Mouse (Mus musculus): ENCODE results near the gene Gak. TPM values are rescaled to one million over a fixed set of nuclear protein-coding genes. Genes with fewer than 3 reads are reported as not detected.

Gene Gak
- 22.1 TPM for polyA plus RNA-seq (2014; fragmentation: Illumina TruSeq; extraction: RNeasy Lipid Tissue Mini Kit (QIAGEN cat#74804); ENCODE audit: low read depth, low replicate concordance)

DNA sequence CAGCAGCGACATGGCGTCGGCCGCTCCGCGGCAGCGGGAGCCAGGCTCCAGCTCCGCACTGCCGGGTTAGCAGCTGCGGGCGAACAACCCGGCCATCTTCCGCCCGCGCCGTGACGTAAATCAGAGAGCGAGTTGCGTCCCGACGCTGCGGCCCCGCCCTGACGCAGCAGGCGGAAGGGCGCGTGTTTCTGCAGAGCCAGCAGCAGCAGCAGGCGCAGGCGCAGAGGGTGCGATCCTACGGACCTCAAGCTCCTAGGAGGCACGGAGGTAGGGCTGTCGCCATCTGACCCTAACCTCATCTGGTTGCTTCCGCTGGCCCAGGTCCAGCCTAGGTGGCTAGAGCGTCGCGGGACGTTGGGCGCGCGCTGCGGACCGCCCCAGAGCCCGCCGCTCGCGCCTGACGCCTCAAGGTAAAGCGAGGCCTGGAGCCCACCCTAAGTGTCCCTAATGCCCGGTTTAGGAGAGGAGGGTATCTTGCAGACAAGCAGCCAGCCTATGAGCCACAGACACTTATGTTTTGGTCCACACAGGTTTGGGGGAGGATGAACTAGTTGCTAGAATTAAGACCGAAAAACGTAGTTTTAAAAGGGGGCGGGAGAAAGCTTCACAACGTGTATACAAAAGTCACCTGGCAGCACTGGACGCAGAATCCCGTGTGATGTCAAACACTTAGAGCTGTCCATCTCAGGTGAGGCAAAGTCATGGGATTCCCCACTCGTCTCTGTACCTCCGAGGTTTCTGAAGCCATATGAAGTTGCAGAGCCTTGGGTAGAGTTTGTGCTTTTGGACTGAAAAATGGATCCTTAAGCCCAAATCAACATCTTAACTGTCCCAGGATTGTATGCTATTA is at the start of gene Gak, which contains the start of gene Tmem175:
TSS of gene Gak (minus strand) at position 122 of the 850 bp plus-strand sequence.
TSS of gene Tmem175 (plus strand) at position 137 of the 850 bp plus-strand sequence.

DNA sequence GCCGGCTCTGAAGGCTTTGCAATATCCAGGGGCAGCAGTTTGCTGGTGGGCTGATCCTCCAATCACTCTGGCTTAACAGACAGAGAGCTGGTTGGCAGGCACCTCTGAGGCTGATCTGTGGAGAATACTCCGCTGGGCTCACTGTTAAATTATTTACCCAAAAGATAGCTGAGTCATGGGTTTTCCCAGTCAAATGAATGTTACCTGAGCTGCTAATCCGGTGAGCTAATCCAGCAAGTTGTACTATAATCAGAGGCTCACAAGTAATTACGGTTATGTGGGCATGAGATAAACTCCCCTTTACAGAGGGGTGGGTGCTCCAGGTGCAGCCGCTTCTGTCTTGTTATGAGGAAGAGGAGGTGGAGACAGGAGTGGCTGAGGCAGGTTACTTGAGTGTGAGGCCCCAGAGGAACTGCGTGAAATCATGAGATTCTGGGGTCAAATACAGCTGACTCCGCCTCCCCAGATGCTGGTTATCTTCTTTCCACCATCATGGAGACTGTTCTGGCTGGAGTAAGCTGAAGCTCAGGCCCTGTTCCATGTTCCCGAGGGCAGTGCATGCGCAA is 45.8 kb upstream of the Gak start, which contains the start of gene Slc26a1:
TSS of gene Slc26a1 (minus strand) at position 319 of the 566 bp plus-strand sequence.

GRCm38 (mm10) chr5:108668977-108669936 is 39.7 kb upstream of the Gak start, which contains the start of gene Dgkq:
Gene Dgkq (minus strand): TSS chr5:108669672.

GRCm38 (mm10) chr5:108659698-108660631 is 30.4 kb upstream of the Gak start, which contains the start of gene Idua:
Gene Idua (plus strand): TSS chr5:108660331.

GRCm38 (mm10) chr5:108549489-108550206 is 79.9 kb downstream of the Gak start, which contains the start of gene Cplx1:
Gene Cplx1 (minus strand): TSS chr5:108550024.

Other genes starting within 250 kb of the Gak start
- not detected for gene Pde6b, start 241.4 kb downstream of the Gak start, polyA plus RNA-seq (2014; fragmentation: Illumina TruSeq; extraction: RNeasy Lipid Tissue Mini Kit (QIAGEN cat#74804); ENCODE audit: low read depth, low replicate concordance)
- gene Atp5k, start 195.3 kb downstream of the Gak start, polyA plus RNA-seq (2014; fragmentation: Illumina TruSeq; extraction: RNeasy Lipid Tissue Mini Kit (QIAGEN cat#74804); ENCODE audit: low read depth, low replicate concordance): 3,167 TPM
- gene Mfsd7a, start 180.9 kb downstream of the Gak start, polyA plus RNA-seq (2014; fragmentation: Illumina TruSeq; extraction: RNeasy Lipid Tissue Mini Kit (QIAGEN cat#74804); ENCODE audit: low read depth, low replicate concordance): 2.4 TPM
- gene Pcgf3, start 168.5 kb downstream of the Gak start, polyA plus RNA-seq (2014; fragmentation: Illumina TruSeq; extraction: RNeasy Lipid Tissue Mini Kit (QIAGEN cat#74804); ENCODE audit: low read depth, low replicate concordance): 11.9 TPM
- gene Cplx1, start 79.7 kb downstream of the Gak start, polyA plus RNA-seq (2014; fragmentation: Illumina TruSeq; extraction: RNeasy Lipid Tissue Mini Kit (QIAGEN cat#74804); ENCODE audit: low read depth, low replicate concordance): 0.60 TPM
- 12.9 TPM for gene Tmem175, start within 50 bp of the Gak start, polyA plus RNA-seq (2014; fragmentation: Illumina TruSeq; extraction: RNeasy Lipid Tissue Mini Kit (QIAGEN cat#74804); ENCODE audit: low read depth, low replicate concordance)
- 29.6 TPM for gene Idua, start 30.6 kb upstream of the Gak start, polyA plus RNA-seq (2014; fragmentation: Illumina TruSeq; extraction: RNeasy Lipid Tissue Mini Kit (QIAGEN cat#74804); ENCODE audit: low read depth, low replicate concordance)
- 11.9 TPM for gene Dgkq, start 39.9 kb upstream of the Gak start, polyA plus RNA-seq (2014; fragmentation: Illumina TruSeq; extraction: RNeasy Lipid Tissue Mini Kit (QIAGEN cat#74804); ENCODE audit: low read depth, low replicate concordance)
- not detected for gene Slc26a1, start 45.8 kb upstream of the Gak start, polyA plus RNA-seq (2014; fragmentation: Illumina TruSeq; extraction: RNeasy Lipid Tissue Mini Kit (QIAGEN cat#74804); ENCODE audit: low read depth, low replicate concordance)
- gene Fgfrl1, start 62.6 kb upstream of the Gak start, polyA plus RNA-seq (2014; fragmentation: Illumina TruSeq; extraction: RNeasy Lipid Tissue Mini Kit (QIAGEN cat#74804); ENCODE audit: low read depth, low replicate concordance): 18.0 TPM
- gene Rnf212, start 145.2 kb upstream of the Gak start, polyA plus RNA-seq (2014; fragmentation: Illumina TruSeq; extraction: RNeasy Lipid Tissue Mini Kit (QIAGEN cat#74804); ENCODE audit: low read depth, low replicate concordance): not detected
- not detected for gene Tmed11, start 165.6 kb upstream of the Gak start, polyA plus RNA-seq (2014; fragmentation: Illumina TruSeq; extraction: RNeasy Lipid Tissue Mini Kit (QIAGEN cat#74804); ENCODE audit: low read depth, low replicate concordance)
- not detected for gene Vmn2r8, start 179.1 kb upstream of the Gak start, polyA plus RNA-seq (2014; fragmentation: Illumina TruSeq; extraction: RNeasy Lipid Tissue Mini Kit (QIAGEN cat#74804); ENCODE audit: low read depth, low replicate concordance)
- not detected for gene Vmn2r9, start 222.8 kb upstream of the Gak start, polyA plus RNA-seq (2014; fragmentation: Illumina TruSeq; extraction: RNeasy Lipid Tissue Mini Kit (QIAGEN cat#74804); ENCODE audit: low read depth, low replicate concordance)

Data from heart, adult 10 weeks (tissue).